Comparison of ENCODE assay signal across 8 mouse cellular contexts in genomic region chr17:26089905-26090632, GRCm38 (mm10). TPM values are rescaled to one million over a fixed set of nuclear protein-coding genes. Genes with fewer than 3 reads are reported as not detected.
DNase-seq lines count a peak whose midpoint lies in the region; ATAC-seq and TF ChIP-seq lines count a peak whose summit lies in the region.

Gene Decr2, minus strand, starts transcription at chr17:26090337.

- WGBS in forebrain, embryonic 15.5 days: 2% methylated on average over 32 of the region's 32 CpGs
- WGBS in lung, adult 2 months: under 1% methylated on average over 32 of the region's 32 CpGs

- peak within 1 kb of the TSS; percentile 74 for H3K4me2 ChIP-seq in forebrain, embryonic 15.5 days (replicated peaks)

- peak; percentile 93 for DNase-seq in ES-E14 (ENCODE audit: low read depth, low spot score)
- DNase-seq in cerebellum, adult 11-12 months: peak; percentile 86
- DNase-seq in heart, postnatal 25 days (ENCODE audit: low spot score): peak; percentile 82
- peak; percentile 80 to 93 for DNase-seq in layer of hippocampus, adult 18-20 months (ENCODE audit: low spot score in 2 of 2)
- DNase-seq in lung, adult 2 months: peak; percentile 87
- peak; percentile 49 to 65 for DNase-seq in thymus, adult 18-20 months

- ATAC-seq in forebrain, embryonic 15.5 days (replicated peaks): peak; percentile 86
- peak; percentile 76 for ATAC-seq in neutrophil, adult 5-6 weeks (ENCODE audit: extremely low read depth, insufficient number of reproducible peaks, low FRiP score, poor library complexity, severe bottlenecking)

- H3K27me3 ChIP-seq in forebrain, embryonic 15.5 days: no peaks in the 10 kb centered on the region

- peak; percentile 62; the same call in 1 of the 2 replicates for TF ChIP-seq POLR2A in lung, adult 2 months (IDR thresholded peaks at IDR 0.05; ENCODE audit: borderline replicate concordance, extremely low read depth, low read depth, low read length)

- intact Hi-C loops in heart, postnatal 25 days (cut with DNase I): loop anchor here (1.0 to 5.0 kb wide), 3 partner anchors 49 to 198 kb away; no protein-coding TSS in a partner anchor

- H3K4me3 ChIP-seq in ES-E14 (ENCODE audit: insufficient read depth in 1 of 2, low read depth in 1 of 2, low read length in 2 of 2, poor library complexity in 1 of 2, severe bottlenecking in 1 of 2): peak within 1 kb of the TSS; percentile 61 to 76
- H3K4me3 ChIP-seq in forebrain, embryonic 15.5 days: peak within 1 kb of the TSS; percentile 57
- peak within 1 kb of the TSS; percentile 81 for H3K4me3 ChIP-seq in lung, adult 2 months (replicated peaks; ENCODE audit: extremely low read depth, low read depth, low read length)

- peak within 1 kb of the TSS; percentile 38; the same call in 1 of the 2 replicates for H3K27ac ChIP-seq in ES-E14 (ENCODE audit: insufficient read depth, low read depth, low read length, poor library complexity, severe bottlenecking)
- peak within 1 kb of the TSS; percentile 81 for H3K27ac ChIP-seq in forebrain, embryonic 15.5 days (replicated peaks)

- TF ChIP-seq CTCF in lung, adult 2 months (IDR thresholded peaks at IDR 0.05; ENCODE audit: insufficient read depth, low read length): peak; percentile 89

- in situ Hi-C loops in ES-E14 (cut with MboI; ENCODE audit: low sequenced_read_pairs in 2 of 2, unreplicated experiment in 2 of 2): no loop called here

- no peaks in the 10 kb centered on the region for H3K9me3 ChIP-seq in ES-E14 (ENCODE audit: control insufficient read depth, insufficient read depth, low read depth, low read length)
- H3K9me3 ChIP-seq in forebrain, embryonic 15.5 days: no peaks in the 10 kb centered on the region

- H3K9ac ChIP-seq in ES-E14 (ENCODE audit: insufficient read depth, low read depth, low read length, poor library complexity, severe bottlenecking): peak within 1 kb of the TSS; percentile 60
- peak within 1 kb of the TSS; percentile 78 for H3K9ac ChIP-seq in forebrain, embryonic 15.5 days (replicated peaks)

- peaks cover 29% of the 10 kb centered on the region for H3K36me3 ChIP-seq in ES-E14 (ENCODE audit: control insufficient read depth, insufficient read depth, low read length, poor library complexity, severe bottlenecking)
- H3K36me3 ChIP-seq in forebrain, embryonic 15.5 days: no peaks in the 10 kb centered on the region

- H3K4me1 ChIP-seq in ES-E14 (ENCODE audit: control insufficient read depth in 2 of 2, insufficient read depth in 2 of 2, low read length in 2 of 2, poor library complexity in 1 of 2): peaks cover 0 to 5% of the 10 kb centered on the region in 2 experiments; a peak in 2 of 4 replicates
- peaks cover 6% of the 10 kb centered on the region; the same call in 1 of the 2 replicates for H3K4me1 ChIP-seq in forebrain, embryonic 15.5 days
- H3K4me1 ChIP-seq in lung, adult 2 months (ENCODE audit: control insufficient read depth, insufficient read depth, low read length): no peaks in the 10 kb centered on the region

TF ChIP-seq in ES-E14, 5 proteins besides CTCF, POLR2A, EP300 and RAD21:
- 0 out of 2 replicates have a peak, but pooled peaks have one; percentile 13 for TF ChIP-seq ZNF384 (IDR thresholded peaks at IDR 0.05; ENCODE audit: low read depth, low read length)
- TF ChIP-seq MAFK (IDR thresholded peaks at IDR 0.05; ENCODE audit: insufficient read depth, low read depth, low read length): no peak
- no peak for TF ChIP-seq CHD2 (IDR thresholded peaks at IDR 0.05; ENCODE audit: low read depth, low read length)
TF ChIP-seq in ES-E14: peak in this region for 1.

RNA-seq across cellular contexts. Expression of gene Decr2, which starts in this region (rescaled TPM):
- 12.6 and 15.2 TPM in 2 replicates for total RNA-seq in ES-E14 (2012; rRNA removed)
- polyA plus RNA-seq in forebrain, embryonic 15.5 days (2015; fragmentation: Nextera tagmentation; extraction: Ambion mirVana): 27.7 and 29.1 TPM in 2 replicates
- 10 to 100 TPM; 11.0 to 11.7 TPM for total RNA-seq in heart, postnatal 25 days (2021)
- total RNA-seq in layer of hippocampus, adult 18-20 months (2021): 10 to 100 TPM; 27.4 to 29.7 TPM
- polyA plus RNA-seq in lung, adult 2 months (2012; rRNA removed): 12.1 and 16.7 TPM in 2 replicates
- total RNA-seq in neutrophil, adult 5-6 weeks (2017): 5.0 and 5.5 TPM in 2 replicates

Comparison
In these comparisons a context has a peak if more than half of its experiments do, and no peak if none do; other contexts are left out.
1. Peak in every context shown above with its lines: DNase-seq, ATAC-seq, H3K4me3 ChIP-seq and H3K27ac ChIP-seq.